Mouse (Mus musculus): ENCODE data around the gene Ston2. TPM values are rescaled to one million over a fixed set of nuclear protein-coding genes. Genes with fewer than 3 reads are reported as not detected.

Gene Ston2
- polyA plus RNA-seq, 1 experiment from 2014 or later = 8.0 TPM

- H3K4me1 ChIP-seq = peaks cover 34% of the 10 kb centered on the region
- H3K4me3 ChIP-seq = 0 out of 2 replicates have a peak overlapping the region, but pooled peaks have one; percentile 11
- peak overlapping the region; percentile 78 for H3K27ac ChIP-seq
- ATAC-seq (ENCODE audit: low FRiP score) = 0 out of 2 replicates have a peak, but pooled peaks have one; percentile 33
- H3K9me3 ChIP-seq (replicated peaks) = no peaks in the 10 kb centered on the region
- 0 out of 2 replicates have a peak overlapping the region, but pooled peaks have one; percentile 10 for H3K9ac ChIP-seq
- peak overlapping the region; percentile 50 for H3K4me2 ChIP-seq (replicated peaks)
- no peaks in the 10 kb centered on the region for H3K36me3 ChIP-seq
- 21% methylated on average over 11 of the region's 11 CpGs for WGBS
- no peaks in the 10 kb centered on the region for H3K27me3 ChIP-seq
Measured at GRCm38 (mm10) chr12:91684840-91685415, 103.3 kb downstream of the Ston2 start.

GRCm38 (mm10) chr12:91684101-91684839 lies 103.9 kb downstream of the Ston2 start:
- ATAC-seq (ENCODE audit: low FRiP score) = peak; percentile 74
- WGBS = 20% methylated on average over 15 of the region's 15 CpGs
- 0 out of 2 replicates have a peak overlapping the region, but pooled peaks have one; percentile 10 for H3K9ac ChIP-seq

GRCm38 (mm10) chr12:91683549-91684100 lies 104.6 kb downstream of the Ston2 start:
- Histone ChIP-seq H3K27ac (no peak overlapping the region), H3K9me3 (replicated peaks) (no peaks in the 10 kb centered on the region), H3K27me3 (no peaks in the 10 kb centered on the region), H3K4me3 (no peak overlapping the region), H3K4me2 (replicated peaks) (peak overlapping the region; percentile 50), H3K4me1 (peaks cover 40% of the 10 kb centered on the region), H3K9ac (no peak overlapping the region), H3K36me3 (no peaks in the 10 kb centered on the region)
- 22% methylated on average over 15 of the region's 15 CpGs for WGBS
- 0 out of 2 replicates have a peak, but pooled peaks have one; percentile 21 for ATAC-seq (ENCODE audit: low FRiP score)

More at GRCm38 (mm10) chr12:91684101-91684839, 103.9 kb downstream of the Ston2 start:
- Histone ChIP-seq H3K4me1 (peaks cover 38% of the 10 kb centered on the region), H3K4me2 (replicated peaks) (peak overlapping the region; percentile 50), H3K4me3 (peak overlapping the region; percentile 11; the same call in 1 of the 2 replicates), H3K27ac (peak overlapping the region; percentile 78), H3K27me3 (no peaks in the 10 kb centered on the region), H3K36me3 (no peaks in the 10 kb centered on the region), H3K9me3 (replicated peaks) (no peaks in the 10 kb centered on the region)

GRCm38 (mm10) chr12:91683096-91683495 lies 105.1 kb downstream of the Ston2 start:
- no peaks in the 10 kb centered on the region for H3K36me3 ChIP-seq
- no peak overlapping the region for H3K4me3 ChIP-seq
- H3K4me2 ChIP-seq (replicated peaks) = peak overlapping the region; percentile 50
- H3K4me1 ChIP-seq = peaks cover 40% of the 10 kb centered on the region
- ATAC-seq (ENCODE audit: low FRiP score) = 0 out of 2 replicates have a peak, but pooled peaks have one; percentile 3
- H3K27me3 ChIP-seq = no peaks in the 10 kb centered on the region
- H3K9me3 ChIP-seq (replicated peaks) = no peaks in the 10 kb centered on the region
- 60% methylated on average over 3 of the region's 3 CpGs for WGBS
- no peak overlapping the region for H3K9ac ChIP-seq
- H3K27ac ChIP-seq = no peak overlapping the region

GRCm38 (mm10) chr12:91679320-91680064 lies 108.7 kb downstream of the Ston2 start:
- peak; percentile 58; the same call in 1 of the 2 replicates for ATAC-seq (ENCODE audit: low FRiP score)
- H3K27ac ChIP-seq = peak overlapping the region; percentile 53; the same call in 1 of the 2 replicates
- H3K9ac ChIP-seq = no peak overlapping the region
- H3K27me3 ChIP-seq = no peaks in the 10 kb centered on the region
- H3K4me2 ChIP-seq (replicated peaks) = peak overlapping the region; percentile 17; the same call in 1 of the 2 replicates
- H3K4me1 ChIP-seq = peaks cover 21% of the 10 kb centered on the region
- H3K36me3 ChIP-seq = no peaks in the 10 kb centered on the region
- H3K9me3 ChIP-seq (replicated peaks) = no peaks in the 10 kb centered on the region
- no peak overlapping the region for H3K4me3 ChIP-seq
- 34% methylated on average over 14 of the region's 14 CpGs for WGBS

- Histone ChIP-seq H3K27ac (no peak overlapping the region), H3K4me3 (no peak overlapping the region), H3K9me3 (replicated peaks) (no peaks in the 10 kb centered on the region), H3K4me2 (replicated peaks) (no peak overlapping the region), H3K9ac (no peak overlapping the region), H3K36me3 (no peaks in the 10 kb centered on the region), H3K4me1 (peaks cover 5% of the 10 kb centered on the region), H3K27me3 (no peaks in the 10 kb centered on the region)
- ATAC-seq (ENCODE audit: low FRiP score) = no peak
- WGBS = 89% methylated on average over 8 of the region's 9 CpGs
Measured at GRCm38 (mm10) chr12:91675937-91676336, 112.2 kb downstream of the Ston2 start.

- H3K27ac ChIP-seq = no peak overlapping the region
- no peak overlapping the region for H3K9ac ChIP-seq
- WGBS = 83% methylated on average over 6 of the region's 6 CpGs
- H3K4me1 ChIP-seq = no peaks in the 10 kb centered on the region
- H3K4me3 ChIP-seq = no peak overlapping the region
- H3K9me3 ChIP-seq (replicated peaks) = no peaks in the 10 kb centered on the region
- no peak for ATAC-seq (ENCODE audit: low FRiP score)
- no peaks in the 10 kb centered on the region for H3K36me3 ChIP-seq
- no peaks in the 10 kb centered on the region for H3K27me3 ChIP-seq
- H3K4me2 ChIP-seq (replicated peaks) = no peak overlapping the region
Measured at GRCm38 (mm10) chr12:91673141-91673540, 115.0 kb downstream of the Ston2 start.

- no peak overlapping the region for H3K9ac ChIP-seq
- H3K4me2 ChIP-seq (replicated peaks) = no peak overlapping the region
- H3K4me1 ChIP-seq = no peaks in the 10 kb centered on the region
- H3K4me3 ChIP-seq = no peak overlapping the region
- ATAC-seq (ENCODE audit: low FRiP score) = no peak
- H3K27me3 ChIP-seq = no peaks in the 10 kb centered on the region
- 83% methylated on average over 7 of the region's 7 CpGs for WGBS
- H3K36me3 ChIP-seq = no peaks in the 10 kb centered on the region
- no peak overlapping the region for H3K27ac ChIP-seq
- no peaks in the 10 kb centered on the region for H3K9me3 ChIP-seq (replicated peaks)
Measured at GRCm38 (mm10) chr12:91672528-91672927, 115.7 kb downstream of the Ston2 start.

GRCm38 (mm10) chr12:91668529-91669245 lies 119.5 kb downstream of the Ston2 start:
- H3K4me3 ChIP-seq = no peak overlapping the region
- 70% methylated on average over 16 of the region's 16 CpGs for WGBS

GRCm38 (mm10) chr12:91667741-91668140 lies 120.4 kb downstream of the Ston2 start:
- Histone ChIP-seq H3K4me2 (replicated peaks) (no peak overlapping the region), H3K4me3 (no peak overlapping the region), H3K27me3 (no peaks in the 10 kb centered on the region), H3K9me3 (replicated peaks) (no peaks in the 10 kb centered on the region), H3K9ac (no peak overlapping the region), H3K27ac (no peak overlapping the region), H3K4me1 (no peaks in the 10 kb centered on the region), H3K36me3 (no peaks in the 10 kb centered on the region)
- ATAC-seq (ENCODE audit: low FRiP score) = no peak
- 78% methylated on average over 7 of the region's 7 CpGs for WGBS

More at GRCm38 (mm10) chr12:91668529-91669245, 119.5 kb downstream of the Ston2 start:
- H3K36me3 ChIP-seq = no peaks in the 10 kb centered on the region
- no peaks in the 10 kb centered on the region for H3K9me3 ChIP-seq (replicated peaks)
- H3K27me3 ChIP-seq = no peaks in the 10 kb centered on the region
- no peaks in the 10 kb centered on the region for H3K4me1 ChIP-seq
- no peak for ATAC-seq (ENCODE audit: low FRiP score)
- no peak overlapping the region for H3K4me2 ChIP-seq (replicated peaks)
- no peak overlapping the region for H3K27ac ChIP-seq
- H3K9ac ChIP-seq = no peak overlapping the region

- Histone ChIP-seq H3K36me3 (no peaks in the 10 kb centered on the region), H3K4me3 (no peak overlapping the region), H3K9me3 (replicated peaks) (no peaks in the 10 kb centered on the region), H3K4me2 (replicated peaks) (no peak overlapping the region), H3K27ac (no peak overlapping the region), H3K9ac (no peak overlapping the region), H3K4me1 (no peaks in the 10 kb centered on the region), H3K27me3 (no peaks in the 10 kb centered on the region)
- WGBS = 95% methylated on average over 3 of the region's 3 CpGs
- ATAC-seq (ENCODE audit: low FRiP score) = no peak
Measured at GRCm38 (mm10) chr12:91666607-91667006, 121.6 kb downstream of the Ston2 start.

All from hindbrain, embryonic 12.5 days (tissue).